Mouse (Mus musculus): ENCODE data around the gene Calm1.

DNA sequence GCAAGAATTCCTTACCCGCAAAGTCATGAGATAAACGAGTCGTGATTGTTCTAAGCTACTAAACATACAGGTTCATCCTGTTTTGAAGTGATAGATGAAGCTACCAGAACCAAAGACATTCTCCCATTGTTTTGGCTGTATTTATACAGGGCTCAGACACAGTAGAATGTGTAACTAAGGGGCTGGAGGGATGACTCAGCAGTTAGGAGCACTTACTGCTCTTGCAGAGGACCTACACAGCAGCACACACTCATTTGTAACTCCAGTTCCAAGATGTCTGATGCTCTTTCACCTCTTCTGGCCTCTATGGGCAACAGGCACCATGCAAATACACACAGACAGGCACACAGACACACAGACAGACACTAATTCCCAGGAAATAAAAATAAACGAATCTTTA lies 20.8 kb downstream of the Calm1 start:
- TF ChIP-seq POLR2A (IDR thresholded peaks at IDR 0.05; ENCODE audit: borderline replicate concordance, insufficient read depth, low read length) (no peak), CTCF (IDR thresholded peaks at IDR 0.05; ENCODE audit: borderline replicate concordance, insufficient read depth, low read depth, low read length) (no peak)

Measured in cerebellum, adult 2 months (tissue).